Mouse (Mus musculus): Measurements from ENCODE around the gene Gm45713. TPM values are rescaled to one million over a fixed set of nuclear protein-coding genes. Genes with fewer than 3 reads are reported as not detected.

Gm45713 gene
- polyA plus RNA-seq, 1 experiment from 2014 or later, result not detected

GRCm38 (mm10) chr7:45172974-45173373 lies 36.9 kb upstream of the Gm45713 start:
- WGBS, result 55% methylated on average over 7 of the region's 7 CpGs
- no peak overlapping the region for H3K27ac ChIP-seq
- H3K9me3 ChIP-seq (replicated peaks), result peaks cover 23% of the 10 kb centered on the region
- peaks cover 7% of the 10 kb centered on the region; the same call in 1 of the 2 replicates for H3K36me3 ChIP-seq
- no peak overlapping the region for H3K4me3 ChIP-seq
- DNase-seq (ENCODE audit: low spot score), result no peak
- H3K27me3 ChIP-seq (ENCODE audit: low read depth, poor library complexity, severe bottlenecking), result peaks cover 98% of the 10 kb centered on the region
- peaks cover 18% of the 10 kb centered on the region for H3K4me1 ChIP-seq

GRCm38 (mm10) chr7:45169495-45169894 lies 33.5 kb upstream of the Gm45713 start:
- no peak overlapping the region for H3K4me3 ChIP-seq
- H3K27ac ChIP-seq, result no peak overlapping the region
- peaks cover 7% of the 10 kb centered on the region; the same call in 1 of the 2 replicates for H3K36me3 ChIP-seq
- peaks cover 98% of the 10 kb centered on the region for H3K27me3 ChIP-seq (ENCODE audit: low read depth, poor library complexity, severe bottlenecking)
- H3K9me3 ChIP-seq (replicated peaks), result peaks cover 23% of the 10 kb centered on the region
- DNase-seq (ENCODE audit: low spot score), result no peak
- peaks cover 4% of the 10 kb centered on the region for H3K4me1 ChIP-seq
- WGBS, result 91% methylated on average over 3 of the region's 3 CpGs

GRCm38 (mm10) chr7:45168656-45169055 lies 32.6 kb upstream of the Gm45713 start:
- DNase-seq (ENCODE audit: low spot score), result no peak
- H3K4me1 ChIP-seq, result peaks cover 11% of the 10 kb centered on the region
- H3K9me3 ChIP-seq (replicated peaks), result peaks cover 23% of the 10 kb centered on the region
- WGBS, result 7% methylated on average over 24 of the region's 24 CpGs
- no peak overlapping the region for H3K27ac ChIP-seq
- peaks cover 7% of the 10 kb centered on the region; the same call in 1 of the 2 replicates for H3K36me3 ChIP-seq
- 0 out of 2 replicates have a peak overlapping the region, but pooled peaks have one; percentile 11 for H3K4me3 ChIP-seq
- H3K27me3 ChIP-seq (ENCODE audit: low read depth, poor library complexity, severe bottlenecking), result peaks cover 98% of the 10 kb centered on the region

GRCm38 (mm10) chr7:45167761-45168445 lies 31.9 kb upstream of the Gm45713 start:
- peaks cover 13% of the 10 kb centered on the region for H3K4me1 ChIP-seq
- H3K27ac ChIP-seq, result no peak overlapping the region
- H3K4me3 ChIP-seq, result no peak overlapping the region
- 3% methylated on average over 19 of the region's 19 CpGs for WGBS
- DNase-seq (ENCODE audit: low spot score), result no peak
- H3K9me3 ChIP-seq (replicated peaks), result peaks cover 23% of the 10 kb centered on the region
- peaks cover 7% of the 10 kb centered on the region; the same call in 1 of the 2 replicates for H3K36me3 ChIP-seq
- H3K27me3 ChIP-seq (ENCODE audit: low read depth, poor library complexity, severe bottlenecking), result peaks cover 100% of the 10 kb centered on the region

- Histone ChIP-seq H3K36me3 (peaks cover 7% of the 10 kb centered on the region; the same call in 1 of the 2 replicates), H3K4me1 (peaks cover 21% of the 10 kb centered on the region), H3K4me3 (no peak overlapping the region), H3K27ac (no peak overlapping the region), H3K27me3 (ENCODE audit: low read depth, poor library complexity, severe bottlenecking) (peaks cover 98% of the 10 kb centered on the region), H3K9me3 (replicated peaks) (peaks cover 23% of the 10 kb centered on the region)
- DNase-seq (ENCODE audit: low spot score), result no peak
- 26% methylated on average over 10 of the region's 10 CpGs for WGBS
Observed at GRCm38 (mm10) chr7:45166950-45167401, 30.9 kb upstream of the Gm45713 start.

- Histone ChIP-seq H3K4me1 (peaks cover 27% of the 10 kb centered on the region), H3K36me3 (peaks cover 12% of the 10 kb centered on the region), H3K27me3 (ENCODE audit: low read depth, poor library complexity, severe bottlenecking) (peaks cover 86% of the 10 kb centered on the region), H3K27ac (no peak overlapping the region), H3K9me3 (replicated peaks) (peaks cover 21% of the 10 kb centered on the region), H3K4me3 (no peak overlapping the region)
- DNase-seq (ENCODE audit: low spot score), result no peak
- WGBS, result 48% methylated on average over 11 of the region's 11 CpGs
Observed at GRCm38 (mm10) chr7:45165701-45166100, 29.7 kb upstream of the Gm45713 start.

GRCm38 (mm10) chr7:45164833-45165232 lies 28.8 kb upstream of the Gm45713 start:
- peaks cover 18% of the 10 kb centered on the region for H3K36me3 ChIP-seq
- H3K4me1 ChIP-seq, result peaks cover 27% of the 10 kb centered on the region
- peaks cover 12% of the 10 kb centered on the region for H3K9me3 ChIP-seq (replicated peaks)
- H3K27ac ChIP-seq, result no peak overlapping the region
- DNase-seq (ENCODE audit: low spot score), result no peak
- no peak overlapping the region for H3K4me3 ChIP-seq
- 58% methylated on average over 5 of the region's 5 CpGs for WGBS
- H3K27me3 ChIP-seq (ENCODE audit: low read depth, poor library complexity, severe bottlenecking), result peaks cover 77% of the 10 kb centered on the region

GRCm38 (mm10) chr7:45163735-45164490 lies 27.9 kb upstream of the Gm45713 start, which contains the start of gene Slc17a7:
TSS of gene Slc17a7 (plus strand) at chr7:45163949.
- 1% methylated on average over 41 of the region's 41 CpGs for WGBS
- 0 out of 2 replicates have a peak, but pooled peaks cover 3% of the 10 kb centered on the region for H3K9me3 ChIP-seq (replicated peaks)
- peaks cover 68% of the 10 kb centered on the region for H3K27me3 ChIP-seq (ENCODE audit: low read depth, poor library complexity, severe bottlenecking)
- H3K36me3 ChIP-seq, result peaks cover 23% of the 10 kb centered on the region
- H3K27ac ChIP-seq, result no peak within 1 kb of the TSS
- DNase-seq (ENCODE audit: low spot score), result peak; percentile 65
- peak within 1 kb of the TSS; percentile 54 for H3K4me3 ChIP-seq
- H3K4me1 ChIP-seq, result peaks cover 27% of the 10 kb centered on the region

- Histone ChIP-seq H3K27me3 (ENCODE audit: low read depth, poor library complexity, severe bottlenecking) (peaks cover 60% of the 10 kb centered on the region), H3K4me1 (peaks cover 27% of the 10 kb centered on the region), H3K36me3 (peaks cover 31% of the 10 kb centered on the region), H3K4me3 (peak overlapping the region; percentile 54; the same call in 1 of the 2 replicates), H3K27ac (no peak overlapping the region), H3K9me3 (replicated peaks) (no peaks in the 10 kb centered on the region)
- 74% methylated on average over 9 of the region's 9 CpGs for WGBS
- no peak for DNase-seq (ENCODE audit: low spot score)
Observed at GRCm38 (mm10) chr7:45162996-45163615, 27.1 kb upstream of the Gm45713 start.

GRCm38 (mm10) chr7:45162551-45162950 lies 26.5 kb upstream of the Gm45713 start:
- peaks cover 54% of the 10 kb centered on the region for H3K27me3 ChIP-seq (ENCODE audit: low read depth, poor library complexity, severe bottlenecking)
- peaks cover 23% of the 10 kb centered on the region for H3K4me1 ChIP-seq
- H3K4me3 ChIP-seq, result peak overlapping the region; percentile 49
- no peak overlapping the region for H3K27ac ChIP-seq
- no peaks in the 10 kb centered on the region for H3K9me3 ChIP-seq (replicated peaks)
- peaks cover 36% of the 10 kb centered on the region for H3K36me3 ChIP-seq
- no peak for DNase-seq (ENCODE audit: low spot score)
- WGBS, result 28% methylated on average over 6 of the region's 6 CpGs

GRCm38 (mm10) chr7:45161612-45162473 lies 25.8 kb upstream of the Gm45713 start:
- peak; percentile 94 for DNase-seq (ENCODE audit: low spot score)
- Histone ChIP-seq H3K36me3 (peaks cover 41% of the 10 kb centered on the region), H3K4me3 (peak overlapping the region; percentile 49), H3K27ac (peak overlapping the region; percentile 56), H3K27me3 (ENCODE audit: low read depth, poor library complexity, severe bottlenecking) (peaks cover 47% of the 10 kb centered on the region), H3K9me3 (replicated peaks) (no peaks in the 10 kb centered on the region), H3K4me1 (peaks cover 23% of the 10 kb centered on the region)
- WGBS, result 4% methylated on average over 35 of the region's 35 CpGs

GRCm38 (mm10) chr7:45160866-45161265 lies 24.8 kb upstream of the Gm45713 start:
- no peak overlapping the region for H3K27ac ChIP-seq
- H3K4me3 ChIP-seq, result no peak overlapping the region
- peaks cover 44% of the 10 kb centered on the region for H3K36me3 ChIP-seq
- peaks cover 37% of the 10 kb centered on the region for H3K27me3 ChIP-seq (ENCODE audit: low read depth, poor library complexity, severe bottlenecking)
- peaks cover 23% of the 10 kb centered on the region for H3K4me1 ChIP-seq
- WGBS, result 90% methylated on average over 3 of the region's 3 CpGs
- DNase-seq (ENCODE audit: low spot score), result no peak
- H3K9me3 ChIP-seq (replicated peaks), result no peaks in the 10 kb centered on the region
